Mouse (Mus musculus): ENCODE measurements at regions not wholly inside any gene's neighbourhood (a gene's known extent, or its start where the extent isn't known, plus 50 kb on each side); places are given as distances from the start of the nearest gene placed in this dataset.

DNA sequence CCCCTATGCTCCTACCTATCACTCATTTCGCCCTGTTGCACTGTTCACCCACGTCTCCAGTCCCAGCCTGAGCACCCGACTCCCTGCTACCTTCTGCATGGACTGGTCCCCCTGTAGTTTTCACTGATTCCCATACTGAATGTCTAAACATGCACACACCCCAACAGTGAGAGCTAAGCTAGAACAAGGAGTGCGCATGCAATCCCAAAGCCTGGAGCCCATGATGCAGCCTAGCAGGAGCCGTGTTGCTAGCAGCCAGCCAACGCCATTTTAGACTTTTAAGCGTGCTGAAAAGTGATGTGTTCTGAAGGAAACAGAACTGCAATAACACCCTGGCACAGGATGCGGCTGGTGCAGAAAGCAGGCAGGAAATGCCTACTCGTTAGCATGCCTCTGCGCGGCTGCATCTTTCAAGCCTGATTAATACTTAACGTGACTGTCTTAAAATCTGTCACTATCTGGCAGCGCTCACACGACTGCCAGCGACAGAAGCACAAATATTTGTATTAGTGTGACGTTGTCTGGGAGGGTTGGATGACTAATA is 244.5 kb upstream of the Gm6657 start:
- TF ChIP-seq ZC3H11A (IDR thresholded peaks at IDR 0.05; ENCODE audit: borderline replicate concordance, low read depth, low read length) (no peak), MAFK (IDR thresholded peaks at IDR 0.05; ENCODE audit: insufficient read depth, low read depth, low read length) (no peak), HCFC1 (IDR thresholded peaks at IDR 0.05; ENCODE audit: borderline replicate concordance, insufficient read depth, low read length) (no peak), CHD2 (IDR thresholded peaks at IDR 0.05; ENCODE audit: low read depth, low read length) (no peak), ZNF384 (IDR thresholded peaks at IDR 0.05; ENCODE audit: low read depth, low read length) (no peak)
- DNase-seq (ENCODE audit: low read depth, low spot score), result no peak
- no peak overlapping the region for H3K9ac ChIP-seq (ENCODE audit: insufficient read depth, low read depth, low read length, poor library complexity, severe bottlenecking)
- H3K36me3 ChIP-seq (ENCODE audit: control insufficient read depth, insufficient read depth, low read length, poor library complexity, severe bottlenecking), result no peaks in the 10 kb centered on the region
- no peaks in the 10 kb centered on the region for H3K4me1 ChIP-seq (ENCODE audit: control insufficient read depth in 2 of 2, insufficient read depth in 2 of 2, low read length in 2 of 2, poor library complexity in 1 of 2)
- no peak overlapping the region for H3K4me3 ChIP-seq (ENCODE audit: insufficient read depth in 1 of 2, low read depth in 1 of 2, low read length in 2 of 2, poor library complexity in 1 of 2, severe bottlenecking in 1 of 2)
- no peaks in the 10 kb centered on the region for H3K9me3 ChIP-seq (ENCODE audit: control insufficient read depth, insufficient read depth, low read depth, low read length)
- no peak overlapping the region for H3K27ac ChIP-seq (ENCODE audit: insufficient read depth, low read depth, low read length, poor library complexity, severe bottlenecking)
- in situ Hi-C loops (cut with MboI; ENCODE audit: low sequenced_read_pairs in 2 of 2, unreplicated experiment in 2 of 2), result no loop called here

DNA sequence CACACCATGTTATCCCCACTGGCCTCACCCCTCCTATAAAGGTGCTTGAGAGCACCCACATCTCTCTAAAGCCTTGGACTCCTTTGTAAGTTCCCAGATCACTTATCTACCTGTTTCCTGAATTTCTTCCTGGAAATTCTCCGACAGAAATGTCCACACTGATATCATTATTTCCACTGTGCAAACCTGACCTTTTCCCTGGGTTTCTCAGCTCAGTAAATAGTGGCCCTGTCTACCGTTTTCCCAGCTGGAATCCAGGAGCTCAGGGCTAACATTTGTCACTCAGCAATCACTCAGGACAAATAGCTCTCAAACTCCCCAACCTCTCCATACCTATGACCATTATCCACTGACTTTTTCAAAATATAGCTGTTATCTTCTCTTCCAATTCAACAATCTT is 241.6 kb upstream of the Gm6657 start:
- Histone ChIP-seq H3K4me3 (ENCODE audit: insufficient read depth in 1 of 2, low read depth in 1 of 2, low read length in 2 of 2, poor library complexity in 1 of 2, severe bottlenecking in 1 of 2) (no peak overlapping the region), H3K27ac (ENCODE audit: insufficient read depth, low read depth, low read length, poor library complexity, severe bottlenecking) (no peak overlapping the region), H3K9me3 (ENCODE audit: control insufficient read depth, insufficient read depth, low read depth, low read length) (no peaks in the 10 kb centered on the region), H3K9ac (ENCODE audit: insufficient read depth, low read depth, low read length, poor library complexity, severe bottlenecking) (no peak overlapping the region), H3K36me3 (ENCODE audit: control insufficient read depth, insufficient read depth, low read length, poor library complexity, severe bottlenecking) (no peaks in the 10 kb centered on the region), H3K4me1 (ENCODE audit: control insufficient read depth in 2 of 2, insufficient read depth in 2 of 2, low read length in 2 of 2, poor library complexity in 1 of 2) (no peaks in the 10 kb centered on the region)
- in situ Hi-C loops (cut with MboI; ENCODE audit: low sequenced_read_pairs in 2 of 2, unreplicated experiment in 2 of 2), result no loop called here
- no peak for DNase-seq (ENCODE audit: low read depth, low spot score)
- TF ChIP-seq CHD2 (IDR thresholded peaks at IDR 0.05; ENCODE audit: low read depth, low read length), result no peak
- TF ChIP-seq ZC3H11A (IDR thresholded peaks at IDR 0.05; ENCODE audit: borderline replicate concordance, low read depth, low read length), result no peak
- TF ChIP-seq HCFC1 (IDR thresholded peaks at IDR 0.05; ENCODE audit: borderline replicate concordance, insufficient read depth, low read length), result no peak
- TF ChIP-seq MAFK (IDR thresholded peaks at IDR 0.05; ENCODE audit: insufficient read depth, low read depth, low read length), result no peak
- TF ChIP-seq ZNF384 (IDR thresholded peaks at IDR 0.05; ENCODE audit: low read depth, low read length), result no peak

DNA sequence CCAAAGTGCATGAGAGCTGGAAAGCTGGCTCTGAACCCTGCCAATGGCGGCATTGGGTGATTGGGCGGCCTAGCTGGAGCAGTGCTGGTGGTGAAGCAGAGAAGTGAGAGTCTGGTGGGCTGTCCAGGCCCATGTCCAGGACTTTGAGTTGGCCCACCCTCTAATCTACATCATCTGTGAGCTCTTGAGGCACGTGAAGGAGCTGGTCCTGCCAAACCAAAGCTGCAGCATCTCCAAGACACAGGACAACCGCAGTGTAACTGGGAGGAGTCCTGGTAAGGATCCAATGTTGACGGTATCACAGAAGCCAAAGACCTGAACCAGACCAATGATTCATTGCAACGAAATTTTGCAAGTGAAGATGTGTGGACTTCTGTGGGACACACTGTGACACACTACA is 231.4 kb upstream of the Gm6657 start:
- no peak for DNase-seq (ENCODE audit: low read depth, low spot score)
- no peak overlapping the region for H3K4me3 ChIP-seq (ENCODE audit: insufficient read depth in 1 of 2, low read depth in 1 of 2, low read length in 2 of 2, poor library complexity in 1 of 2, severe bottlenecking in 1 of 2)

DNA sequence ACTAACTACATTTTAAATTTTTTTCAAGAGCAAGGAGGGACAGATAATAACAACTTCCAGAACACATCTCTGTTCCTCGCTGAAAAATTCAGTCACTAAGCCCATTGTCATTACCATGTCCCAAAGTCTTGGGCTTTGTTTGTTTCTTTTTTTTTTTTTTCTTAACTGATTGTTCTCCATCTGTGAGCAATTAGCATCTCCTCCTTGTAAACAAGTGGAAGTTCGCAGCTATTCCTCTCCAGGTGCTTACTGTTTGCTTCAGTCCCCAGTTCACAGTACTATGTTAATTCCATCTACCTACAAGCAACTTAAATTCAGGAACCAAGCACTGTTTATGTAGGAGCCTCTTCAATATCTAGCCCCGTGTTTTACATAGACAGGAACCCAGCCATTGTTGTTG is 225.5 kb upstream of the Gm6657 start:
- TF ChIP-seq HCFC1 (IDR thresholded peaks at IDR 0.05; ENCODE audit: borderline replicate concordance, insufficient read depth, low read length) (no peak), ZNF384 (IDR thresholded peaks at IDR 0.05; ENCODE audit: low read depth, low read length) (peak; percentile 60; the same call in 1 of the 2 replicates), CHD2 (IDR thresholded peaks at IDR 0.05; ENCODE audit: low read depth, low read length) (no peak)
- in situ Hi-C loops (cut with MboI; ENCODE audit: low sequenced_read_pairs in 2 of 2, unreplicated experiment in 2 of 2), result no loop called here
- H3K4me3 ChIP-seq (ENCODE audit: insufficient read depth in 1 of 2, low read depth in 1 of 2, low read length in 2 of 2, poor library complexity in 1 of 2, severe bottlenecking in 1 of 2), result no peak overlapping the region
- no peak overlapping the region for H3K27ac ChIP-seq (ENCODE audit: insufficient read depth, low read depth, low read length, poor library complexity, severe bottlenecking)
- DNase-seq (ENCODE audit: low read depth, low spot score), result no peak
- H3K4me1 ChIP-seq (ENCODE audit: control insufficient read depth in 2 of 2, insufficient read depth in 2 of 2, low read length in 2 of 2, poor library complexity in 1 of 2), result peaks cover 0 to 2% of the 10 kb centered on the region in 2 experiments; a peak in 1 of 4 replicates
- H3K36me3 ChIP-seq (ENCODE audit: control insufficient read depth, insufficient read depth, low read length, poor library complexity, severe bottlenecking), result no peaks in the 10 kb centered on the region
- no peaks in the 10 kb centered on the region for H3K9me3 ChIP-seq (ENCODE audit: control insufficient read depth, insufficient read depth, low read depth, low read length)
- no peak overlapping the region for H3K9ac ChIP-seq (ENCODE audit: insufficient read depth, low read depth, low read length, poor library complexity, severe bottlenecking)

More for the DNA sequence above, 231.4 kb upstream of the Gm6657 start:
- Histone ChIP-seq H3K4me1 (ENCODE audit: control insufficient read depth in 2 of 2, insufficient read depth in 2 of 2, low read length in 2 of 2, poor library complexity in 1 of 2) (no peaks in the 10 kb centered on the region), H3K36me3 (ENCODE audit: control insufficient read depth, insufficient read depth, low read length, poor library complexity, severe bottlenecking) (no peaks in the 10 kb centered on the region), H3K9ac (ENCODE audit: insufficient read depth, low read depth, low read length, poor library complexity, severe bottlenecking) (no peak overlapping the region), H3K27ac (ENCODE audit: insufficient read depth, low read depth, low read length, poor library complexity, severe bottlenecking) (no peak overlapping the region), H3K9me3 (ENCODE audit: control insufficient read depth, insufficient read depth, low read depth, low read length) (no peaks in the 10 kb centered on the region)
- no peak for TF ChIP-seq CHD2 (IDR thresholded peaks at IDR 0.05; ENCODE audit: low read depth, low read length)
- no peak for TF ChIP-seq MAFK (IDR thresholded peaks at IDR 0.05; ENCODE audit: insufficient read depth, low read depth, low read length)
- TF ChIP-seq HCFC1 (IDR thresholded peaks at IDR 0.05; ENCODE audit: borderline replicate concordance, insufficient read depth, low read length), result no peak
- TF ChIP-seq ZNF384 (IDR thresholded peaks at IDR 0.05; ENCODE audit: low read depth, low read length), result no peak
- TF ChIP-seq ZC3H11A (IDR thresholded peaks at IDR 0.05; ENCODE audit: borderline replicate concordance, low read depth, low read length), result no peak
- in situ Hi-C loops (cut with MboI; ENCODE audit: low sequenced_read_pairs in 2 of 2, unreplicated experiment in 2 of 2), result no loop called here

DNA sequence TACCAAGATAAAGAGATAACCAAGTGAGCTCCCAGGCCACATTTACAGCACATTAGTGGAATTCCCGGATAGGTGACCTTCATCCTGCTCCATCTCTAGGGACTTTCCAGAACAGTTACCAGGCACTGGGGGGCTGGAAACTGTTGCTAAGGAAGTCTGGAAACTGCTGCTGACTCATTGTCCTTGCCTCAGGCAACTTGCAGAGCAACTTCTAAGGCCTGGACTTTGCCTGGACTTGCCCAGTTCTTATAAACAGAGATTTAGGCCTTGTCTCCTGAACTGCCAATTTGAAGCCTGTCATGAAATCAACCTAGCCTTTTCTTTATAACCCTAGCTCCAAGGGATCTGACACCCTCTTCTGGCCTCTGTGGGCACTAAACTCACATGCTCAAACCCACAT is 224.0 kb upstream of the Gm6657 start:
- Histone ChIP-seq H3K36me3 (ENCODE audit: control insufficient read depth, insufficient read depth, low read length, poor library complexity, severe bottlenecking) (no peaks in the 10 kb centered on the region), H3K4me1 (ENCODE audit: control insufficient read depth in 2 of 2, insufficient read depth in 2 of 2, low read length in 2 of 2, poor library complexity in 1 of 2) (peaks cover 0 to 2% of the 10 kb centered on the region in 2 experiments; a peak in 1 of 4 replicates), H3K9me3 (ENCODE audit: control insufficient read depth, insufficient read depth, low read depth, low read length) (no peaks in the 10 kb centered on the region), H3K27ac (ENCODE audit: insufficient read depth, low read depth, low read length, poor library complexity, severe bottlenecking) (peak overlapping the region; percentile 95), H3K4me3 (ENCODE audit: insufficient read depth in 1 of 2, low read depth in 1 of 2, low read length in 2 of 2, poor library complexity in 1 of 2, severe bottlenecking in 1 of 2) (no peak overlapping the region), H3K9ac (ENCODE audit: insufficient read depth, low read depth, low read length, poor library complexity, severe bottlenecking) (no peak overlapping the region)
- peak; percentile 34 for DNase-seq (ENCODE audit: low read depth, low spot score)
- TF ChIP-seq MAFK (IDR thresholded peaks at IDR 0.05; ENCODE audit: insufficient read depth, low read depth, low read length), result peak; percentile 90
- TF ChIP-seq ZNF384 (IDR thresholded peaks at IDR 0.05; ENCODE audit: low read depth, low read length), result no peak
- in situ Hi-C loops (cut with MboI; ENCODE audit: low sequenced_read_pairs in 2 of 2, unreplicated experiment in 2 of 2), result no loop called here
